Mouse (Mus musculus): Measurements from ENCODE around the gene B230118H07Rik. TPM values are rescaled to one million over a fixed set of nuclear protein-coding genes. Genes with fewer than 3 reads are reported as not detected.

B230118H07Rik gene
- 109 and 145 TPM in 2 replicates for polyA plus RNA-seq (2015; fragmentation: Nextera tagmentation; extraction: Ambion mirVana)

- DNase-seq (ENCODE audit: low spot score), result peak; percentile 94
Observed at GRCm38 (mm10) chr2:101649114-101649671, at the start of gene B230118H07Rik, which contains the start of gene Rag1. Gene B230118H07Rik, minus strand, starts transcription at chr2:101649532. Gene Rag1, minus strand, starts transcription at chr2:101649501.

- no peak for DNase-seq (ENCODE audit: low spot score)
Observed at GRCm38 (mm10) chr2:101695584-101695983, 46.3 kb upstream of the B230118H07Rik start.

GRCm38 (mm10) chr2:101693577-101694215, 44.4 kb upstream of the B230118H07Rik start:
- peak; percentile 26 for DNase-seq (ENCODE audit: low spot score)

GRCm38 (mm10) chr2:101693043-101693442, 43.7 kb upstream of the B230118H07Rik start:
- DNase-seq (ENCODE audit: low spot score), result no peak

- no peak for DNase-seq (ENCODE audit: low spot score)
Observed at GRCm38 (mm10) chr2:101690252-101690827, 41.0 kb upstream of the B230118H07Rik start.

GRCm38 (mm10) chr2:101688011-101688410, 38.7 kb upstream of the B230118H07Rik start:
- no peak for DNase-seq (ENCODE audit: low spot score)

GRCm38 (mm10) chr2:101684421-101684820, 35.1 kb upstream of the B230118H07Rik start:
- DNase-seq (ENCODE audit: low spot score), result no peak

- DNase-seq (ENCODE audit: low spot score), result peak; percentile 15
Observed at GRCm38 (mm10) chr2:101679164-101679784, 29.9 kb upstream of the B230118H07Rik start.

GRCm38 (mm10) chr2:101678236-101679021, 29.1 kb upstream of the B230118H07Rik start, which contains the start of gene Traf6:
Gene Traf6, plus strand, starts transcription at chr2:101678429.
- DNase-seq (ENCODE audit: low spot score), result peak; percentile 84

GRCm38 (mm10) chr2:101673547-101673946, 24.2 kb upstream of the B230118H07Rik start:
- DNase-seq (ENCODE audit: low spot score), result no peak

- no peak for DNase-seq (ENCODE audit: low spot score)
Observed at GRCm38 (mm10) chr2:101668751-101669150, 19.4 kb upstream of the B230118H07Rik start.

GRCm38 (mm10) chr2:101665703-101666092, 16.4 kb upstream of the B230118H07Rik start:
- DNase-seq (ENCODE audit: low spot score), result no peak

GRCm38 (mm10) chr2:101665058-101665702, 15.8 kb upstream of the B230118H07Rik start:
- peak; percentile 79 for DNase-seq (ENCODE audit: low spot score)

GRCm38 (mm10) chr2:101660536-101660935, 11.2 kb upstream of the B230118H07Rik start:
- DNase-seq (ENCODE audit: low spot score), result no peak

GRCm38 (mm10) chr2:101652921-101653597, 3.7 kb upstream of the B230118H07Rik start:
- DNase-seq (ENCODE audit: low spot score), result peak; percentile 81

- no peak for DNase-seq (ENCODE audit: low spot score)
Observed at GRCm38 (mm10) chr2:101652204-101652920, 3.0 kb upstream of the B230118H07Rik start.

- peak; percentile 57 for DNase-seq (ENCODE audit: low spot score)
Observed at GRCm38 (mm10) chr2:101650446-101650845, 1.1 kb upstream of the B230118H07Rik start.

GRCm38 (mm10) chr2:101648361-101648760, 971 bp downstream of the B230118H07Rik start:
- DNase-seq (ENCODE audit: low spot score), result no peak

- peak; percentile 51 for DNase-seq (ENCODE audit: low spot score)
Observed at GRCm38 (mm10) chr2:101645841-101646240, 3.5 kb downstream of the B230118H07Rik start.
